Mouse (Mus musculus): ENCODE measurements around the gene 2210017I01Rik. TPM values are rescaled to one million over a fixed set of nuclear protein-coding genes. Genes with fewer than 3 reads are reported as not detected.

The 2210017I01Rik gene
- polyA plus RNA-seq, 1 experiment from 2014 or later: not detected

DNA sequence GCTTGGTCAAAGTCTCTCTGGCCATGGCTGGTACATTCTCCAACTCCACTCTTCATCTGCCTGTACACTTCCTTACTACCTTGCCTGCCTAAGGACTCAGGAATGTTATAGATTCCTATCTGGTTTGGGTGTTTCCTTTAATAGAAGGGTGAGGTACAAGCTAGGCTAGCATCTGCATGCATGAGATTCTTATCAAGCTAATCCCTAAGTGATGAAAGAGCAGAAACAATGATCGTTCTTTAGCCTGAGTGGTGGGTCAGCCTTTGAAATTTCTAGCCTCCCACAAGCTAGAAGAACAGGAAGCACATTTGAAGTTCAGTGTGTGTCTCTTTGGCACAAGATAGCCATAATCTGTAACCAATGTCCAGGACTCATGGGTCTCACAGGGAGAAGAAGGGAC lies 2.5 kb upstream of the 2210017I01Rik start:
- ATAC-seq (ENCODE audit: insufficient read depth): no peak
- DNase-seq: no peak
- Histone ChIP-seq H3K36me3 (ENCODE audit: insufficient read depth) (no peaks in the 10 kb centered on the region), H3K9ac (no peak overlapping the region), H3K27me3 (ENCODE audit: insufficient read depth, low read length) (no peaks in the 10 kb centered on the region), H3K27ac (ENCODE audit: low read depth) (no peak overlapping the region), H3K4me2 (no peak overlapping the region), H3K4me1 (ENCODE audit: insufficient read depth) (no peaks in the 10 kb centered on the region), H3K9me3 (ENCODE audit: low read depth, low read length) (no peaks in the 10 kb centered on the region), H3K4me3 (ENCODE audit: low read depth, low read length) (no peak overlapping the region)
- no peak for TF ChIP-seq CTCF (IDR thresholded peaks at IDR 0.05; ENCODE audit: low read depth)
- WGBS: 44% methylated on average over 1 of the region's 1 CpGs

DNA sequence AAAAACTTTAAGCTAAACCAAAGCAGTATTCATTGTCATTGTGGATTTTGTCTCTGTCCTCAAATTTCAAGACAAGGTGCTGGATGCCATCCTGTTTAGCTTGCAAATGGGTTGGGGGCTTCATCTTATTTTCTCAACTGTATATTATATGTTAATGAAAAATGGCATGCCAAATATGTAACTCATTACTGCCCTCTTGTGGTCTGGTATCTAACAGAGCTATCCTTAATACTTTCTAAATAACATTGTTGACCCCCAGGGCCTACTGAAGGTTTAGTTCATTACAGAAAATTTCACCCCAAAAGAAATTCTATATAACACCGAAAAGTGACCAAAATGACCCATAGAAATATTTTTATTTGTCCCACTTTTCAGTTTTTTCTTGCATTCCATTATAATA lies 5.1 kb downstream of the 2210017I01Rik start:
- no peaks in the 10 kb centered on the region for H3K4me1 ChIP-seq (ENCODE audit: insufficient read depth)
- H3K4me3 ChIP-seq (ENCODE audit: low read depth, low read length): no peak overlapping the region
- no peaks in the 10 kb centered on the region for H3K36me3 ChIP-seq (ENCODE audit: insufficient read depth)
- ATAC-seq (ENCODE audit: insufficient read depth): no peak
- no peak overlapping the region for H3K27ac ChIP-seq (ENCODE audit: low read depth)
- DNase-seq: peak; percentile 67
- peaks cover 5% of the 10 kb centered on the region; the same call in 1 of the 2 replicates for H3K9me3 ChIP-seq (ENCODE audit: low read depth, low read length)
- no peak overlapping the region for H3K4me2 ChIP-seq
- 51% methylated on average over 1 of the region's 1 CpGs for WGBS
- no peak overlapping the region for H3K9ac ChIP-seq
- TF ChIP-seq CTCF (IDR thresholded peaks at IDR 0.05; ENCODE audit: low read depth): peak; percentile 29; the same call in 1 of the 2 replicates
- H3K27me3 ChIP-seq (ENCODE audit: insufficient read depth, low read length): no peaks in the 10 kb centered on the region

DNA sequence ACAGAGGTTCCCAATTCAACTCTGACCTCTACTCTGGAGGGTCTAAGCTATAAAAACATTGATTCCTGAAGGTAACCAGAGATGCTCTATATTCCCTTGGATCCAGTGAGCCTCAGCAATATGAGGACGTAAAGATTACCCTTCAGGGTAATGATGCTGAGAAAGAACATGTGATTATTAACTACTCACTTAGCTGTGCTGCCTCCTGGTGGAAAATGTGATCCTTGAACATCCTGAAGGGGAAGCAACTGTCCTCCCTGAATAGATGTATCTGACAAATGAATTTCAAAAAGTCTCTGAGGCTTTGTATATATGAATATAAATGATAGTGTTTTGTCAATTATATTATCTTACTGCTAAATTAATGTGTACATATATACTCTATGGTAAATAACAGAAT lies 6.8 kb downstream of the 2210017I01Rik start:
- Histone ChIP-seq H3K27ac (ENCODE audit: low read depth) (no peak overlapping the region), H3K4me3 (ENCODE audit: low read depth, low read length) (no peak overlapping the region), H3K27me3 (ENCODE audit: insufficient read depth, low read length) (no peaks in the 10 kb centered on the region), H3K9ac (no peak overlapping the region), H3K4me2 (no peak overlapping the region), H3K9me3 (ENCODE audit: low read depth, low read length) (peaks cover 5% of the 10 kb centered on the region; the same call in 1 of the 2 replicates), H3K4me1 (ENCODE audit: insufficient read depth) (no peaks in the 10 kb centered on the region), H3K36me3 (ENCODE audit: insufficient read depth) (no peaks in the 10 kb centered on the region)
- DNase-seq: peak; percentile 9
- WGBS: 47% methylated on average over 1 of the region's 1 CpGs
- no peak for ATAC-seq (ENCODE audit: insufficient read depth)
- TF ChIP-seq CTCF (IDR thresholded peaks at IDR 0.05; ENCODE audit: low read depth): peak; percentile 35; the same call in 1 of the 2 replicates

DNA sequence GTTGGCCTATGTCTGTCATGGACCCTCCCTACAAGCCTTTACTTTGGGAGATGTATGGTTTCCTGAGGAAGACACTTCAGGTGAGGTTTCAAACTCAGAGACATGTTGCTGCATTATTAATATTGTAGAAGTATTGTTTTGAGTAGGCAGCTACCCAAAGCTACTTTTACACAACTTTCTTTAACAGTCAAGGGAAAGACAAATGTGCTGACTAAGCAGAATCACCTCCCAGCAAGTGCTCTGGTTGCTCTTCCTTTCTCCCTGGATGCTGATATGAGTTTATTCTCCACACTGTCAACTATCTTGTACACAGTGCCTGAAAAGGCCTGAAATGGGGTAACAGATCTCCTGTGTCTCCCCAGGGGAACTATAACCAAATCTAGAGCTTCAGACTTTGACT lies 7.3 kb downstream of the 2210017I01Rik start:
- no peaks in the 10 kb centered on the region for H3K4me1 ChIP-seq (ENCODE audit: insufficient read depth)
- no peaks in the 10 kb centered on the region for H3K27me3 ChIP-seq (ENCODE audit: insufficient read depth, low read length)
- no peak overlapping the region for H3K4me3 ChIP-seq (ENCODE audit: low read depth, low read length)
- no peak overlapping the region for H3K4me2 ChIP-seq
- no peak for ATAC-seq (ENCODE audit: insufficient read depth)
- H3K9ac ChIP-seq: no peak overlapping the region
- TF ChIP-seq CTCF (IDR thresholded peaks at IDR 0.05; ENCODE audit: low read depth): no peak
- H3K27ac ChIP-seq (ENCODE audit: low read depth): no peak overlapping the region
- H3K36me3 ChIP-seq (ENCODE audit: insufficient read depth): no peaks in the 10 kb centered on the region
- peaks cover 5% of the 10 kb centered on the region; the same call in 1 of the 2 replicates for H3K9me3 ChIP-seq (ENCODE audit: low read depth, low read length)
- DNase-seq: no peak

DNA sequence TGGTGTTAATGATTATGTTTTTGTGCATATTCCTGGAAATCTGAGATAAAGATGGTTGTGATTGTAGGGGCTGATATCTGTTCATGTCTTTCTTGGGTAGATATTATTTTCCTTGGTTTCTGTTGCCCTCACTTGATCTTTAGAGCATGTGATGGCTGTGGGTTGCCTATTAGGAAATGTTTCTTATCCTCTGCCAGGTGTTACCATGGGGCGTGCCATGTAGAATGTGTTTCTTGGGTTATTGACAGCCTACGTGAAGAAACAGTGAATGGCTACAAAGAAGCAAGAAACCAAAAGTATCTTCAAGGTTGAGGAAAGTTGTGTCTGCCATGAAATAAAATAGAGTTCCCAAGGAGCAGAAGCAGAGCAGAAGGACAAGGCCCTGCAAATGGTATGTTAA lies 8.9 kb downstream of the 2210017I01Rik start:
- no peak overlapping the region for H3K27ac ChIP-seq (ENCODE audit: low read depth)
- H3K36me3 ChIP-seq (ENCODE audit: insufficient read depth): no peaks in the 10 kb centered on the region
- ATAC-seq (ENCODE audit: insufficient read depth) (no peak), DNase-seq (no peak)
- H3K4me3 ChIP-seq (ENCODE audit: low read depth, low read length): no peak overlapping the region
- no peaks in the 10 kb centered on the region for H3K4me1 ChIP-seq (ENCODE audit: insufficient read depth)
- H3K9me3 ChIP-seq (ENCODE audit: low read depth, low read length): peaks cover 5% of the 10 kb centered on the region; the same call in 1 of the 2 replicates
- 87% methylated on average over 2 of the region's 2 CpGs for WGBS
- H3K4me2 ChIP-seq: no peak overlapping the region
- H3K9ac ChIP-seq: no peak overlapping the region
- H3K27me3 ChIP-seq (ENCODE audit: insufficient read depth, low read length): no peaks in the 10 kb centered on the region
- TF ChIP-seq CTCF (IDR thresholded peaks at IDR 0.05; ENCODE audit: low read depth): no peak

DNA sequence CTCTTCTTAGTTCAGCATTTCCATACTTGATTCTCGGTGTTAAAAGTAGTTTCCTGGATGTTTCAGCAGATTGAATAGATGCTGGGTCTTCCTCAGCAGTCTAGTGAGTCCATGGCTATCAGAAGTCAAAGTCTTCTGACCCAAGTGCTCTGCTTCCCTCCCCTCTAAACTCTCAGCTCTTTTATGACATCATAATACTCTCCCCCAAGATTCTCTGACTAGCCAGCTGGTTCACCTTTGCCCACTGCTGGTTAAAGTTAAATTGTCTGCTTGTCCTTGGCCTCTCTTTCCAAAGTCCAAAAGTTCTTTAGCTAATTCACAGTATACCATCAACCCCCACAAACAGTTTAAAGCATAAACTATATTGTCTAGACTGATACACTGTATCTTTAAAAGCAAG lies 18.4 kb downstream of the 2210017I01Rik start, which contains the start of gene Smcp:
TSS of gene Smcp (minus strand) at position 140 of the 400 bp plus-strand sequence.
- 52% methylated on average over 1 of the region's 1 CpGs for WGBS
- ATAC-seq (ENCODE audit: insufficient read depth) (no peak), DNase-seq (no peak)
- Histone ChIP-seq H3K9me3 (ENCODE audit: low read depth, low read length) (no peaks in the 10 kb centered on the region), H3K27ac (ENCODE audit: low read depth) (no peak within 1 kb of the TSS), H3K4me1 (ENCODE audit: insufficient read depth) (no peaks in the 10 kb centered on the region), H3K9ac (no peak within 1 kb of the TSS), H3K36me3 (ENCODE audit: insufficient read depth) (no peaks in the 10 kb centered on the region), H3K27me3 (ENCODE audit: insufficient read depth, low read length) (no peaks in the 10 kb centered on the region), H3K4me2 (no peak within 1 kb of the TSS), H3K4me3 (ENCODE audit: low read depth, low read length) (no peak within 1 kb of the TSS)
- TF ChIP-seq CTCF (IDR thresholded peaks at IDR 0.05; ENCODE audit: low read depth): no peak

DNA sequence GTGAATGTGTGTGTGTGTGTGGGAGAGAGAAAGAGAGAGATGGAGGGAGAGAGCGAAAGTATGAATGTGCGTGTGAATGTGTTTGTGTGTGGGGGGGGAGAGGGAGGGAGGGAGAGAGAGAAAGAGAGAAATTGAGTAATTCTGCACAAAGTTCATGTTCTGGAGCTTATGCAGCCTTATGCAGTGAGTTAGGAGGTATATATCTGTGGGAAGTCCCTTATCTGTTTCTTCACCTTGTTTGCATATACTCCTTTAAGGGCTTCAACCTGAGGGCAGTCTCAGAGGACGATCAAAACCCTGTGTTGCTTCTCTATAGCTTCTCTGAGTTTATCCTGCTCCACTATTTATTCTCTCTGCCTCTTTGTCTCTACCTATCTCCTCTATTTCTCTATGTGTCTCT lies 20.1 kb downstream of the 2210017I01Rik start:
- 67% methylated on average over 3 of the region's 3 CpGs for WGBS

DNA sequence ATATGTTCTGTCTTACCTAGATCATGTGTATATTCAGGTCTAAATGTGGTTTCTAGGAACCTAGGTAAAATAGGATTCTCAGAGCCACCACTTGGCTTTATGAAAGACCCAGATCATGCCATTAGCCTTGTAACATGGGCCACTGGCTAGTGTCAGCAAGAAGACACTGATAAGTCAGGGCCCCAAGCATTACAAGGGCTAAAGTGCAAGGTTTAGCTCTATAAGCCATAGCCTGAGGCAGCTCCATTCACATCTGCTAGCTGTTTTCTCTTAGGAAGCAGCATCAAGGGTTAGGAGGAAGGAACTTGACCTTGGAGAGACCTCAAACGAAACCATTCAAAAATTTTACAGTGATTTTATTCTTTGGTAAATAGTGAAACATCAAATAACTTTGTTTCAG lies 22.2 kb downstream of the 2210017I01Rik start:
- Histone ChIP-seq H3K36me3 (ENCODE audit: insufficient read depth) (no peaks in the 10 kb centered on the region), H3K27ac (ENCODE audit: low read depth) (no peak overlapping the region), H3K4me2 (no peak overlapping the region), H3K4me3 (ENCODE audit: low read depth, low read length) (no peak overlapping the region), H3K9me3 (ENCODE audit: low read depth, low read length) (no peaks in the 10 kb centered on the region), H3K27me3 (ENCODE audit: insufficient read depth, low read length) (no peaks in the 10 kb centered on the region), H3K9ac (no peak overlapping the region), H3K4me1 (ENCODE audit: insufficient read depth) (no peaks in the 10 kb centered on the region)
- ATAC-seq (ENCODE audit: insufficient read depth): no peak
- WGBS: 38% methylated on average over 1 of the region's 1 CpGs
- TF ChIP-seq CTCF (IDR thresholded peaks at IDR 0.05; ENCODE audit: low read depth): no peak
- DNase-seq: no peak

More for the DNA sequence above, 20.1 kb downstream of the 2210017I01Rik start:
- no peaks in the 10 kb centered on the region for H3K36me3 ChIP-seq (ENCODE audit: insufficient read depth)
- TF ChIP-seq CTCF (IDR thresholded peaks at IDR 0.05; ENCODE audit: low read depth): no peak
- no peak for DNase-seq
- no peak overlapping the region for H3K4me2 ChIP-seq
- H3K9ac ChIP-seq: no peak overlapping the region
- H3K27ac ChIP-seq (ENCODE audit: low read depth): no peak overlapping the region
- no peak for ATAC-seq (ENCODE audit: insufficient read depth)
- H3K27me3 ChIP-seq (ENCODE audit: insufficient read depth, low read length): no peaks in the 10 kb centered on the region
- no peaks in the 10 kb centered on the region for H3K4me1 ChIP-seq (ENCODE audit: insufficient read depth)
- H3K9me3 ChIP-seq (ENCODE audit: low read depth, low read length): no peaks in the 10 kb centered on the region
- no peak overlapping the region for H3K4me3 ChIP-seq (ENCODE audit: low read depth, low read length)
